Mouse (Mus musculus) NIH3T3 (cell line): ENCODE results near the gene Psmc3.

Source experiments
- DNase-seq: peaks from one replicate; pipeline ENCODE4 v3.0.0-alpha.2; 2012; ENCODE audit warnings: low read depth

Psmc3 gene

GRCm38 (mm10) chr2:91053181-91053933, 452 bp upstream of the Psmc3 start:
- DNase-seq = no peak

- no peak for DNase-seq
These were observed 4.6 kb downstream of the Psmc3 start for GRCm38 (mm10) chr2:91058435-91058834.

GRCm38 (mm10) chr2:91059376-91059775, 5.6 kb downstream of the Psmc3 start:
- DNase-seq = no peak

GRCm38 (mm10) chr2:91060544-91061355, 6.9 kb downstream of the Psmc3 start:
- peak; percentile 56 for DNase-seq

GRCm38 (mm10) chr2:91061849-91062481, 8.2 kb downstream of the Psmc3 start:
- peak; percentile 93 for DNase-seq

- no peak for DNase-seq
These were observed 9.2 kb downstream of the Psmc3 start for GRCm38 (mm10) chr2:91062779-91063606.

GRCm38 (mm10) chr2:91064211-91064610, 10.4 kb downstream of the Psmc3 start:
- no peak for DNase-seq

GRCm38 (mm10) chr2:91065544-91065943, 11.7 kb downstream of the Psmc3 start:
- peak; percentile 63 for DNase-seq

- no peak for DNase-seq
These were observed 12.6 kb downstream of the Psmc3 start for GRCm38 (mm10) chr2:91066455-91066854.

GRCm38 (mm10) chr2:91068162-91068871, 14.5 kb downstream of the Psmc3 start:
- no peak for DNase-seq

GRCm38 (mm10) chr2:91068872-91069165, 15.0 kb downstream of the Psmc3 start:
- peak; percentile 81 for DNase-seq

GRCm38 (mm10) chr2:91069306-91070000, 15.6 kb downstream of the Psmc3 start:
- peak; percentile 62 for DNase-seq

- peak; percentile 98 for DNase-seq
These were observed 16.4 kb downstream of the Psmc3 start, which contains the start of gene Slc39a13 for GRCm38 (mm10) chr2:91070076-91070800. TSS of gene Slc39a13 (minus strand) at chr2:91070417.

GRCm38 (mm10) chr2:91071059-91071458, 17.2 kb downstream of the Psmc3 start:
- no peak for DNase-seq

GRCm38 (mm10) chr2:91072092-91072491, 18.3 kb downstream of the Psmc3 start:
- no peak for DNase-seq

- no peak for DNase-seq
These were observed 24.1 kb downstream of the Psmc3 start for GRCm38 (mm10) chr2:91077957-91078313.

- DNase-seq = no peak
These were observed 24.7 kb downstream of the Psmc3 start for GRCm38 (mm10) chr2:91078314-91079025.

GRCm38 (mm10) chr2:91079026-91079384, 25.2 kb downstream of the Psmc3 start:
- no peak for DNase-seq

GRCm38 (mm10) chr2:91080784-91081513, 27.1 kb downstream of the Psmc3 start:
- DNase-seq = no peak
